Mouse (Mus musculus) urinary bladder, postnatal 14 days (tissue): ENCODE results near the gene Tmem63a.
"Not testable (repeated sequence)": the region's sequence is repeated elsewhere in the genome, so short reads cannot be mapped to it uniquely, and the experiment has no call there.

Experiments used
- DNase-seq: peaks from one replicate; pipeline ENCODE4 v3.0.0; 2021; ENCODE audit warnings: low spot score

Gene Tmem63a

GRCm38 (mm10) chr1:180942166-180943031 is at the start of gene Tmem63a:
Tmem63a (plus strand) TSS chr1:180942344.
- peak; percentile 85 for DNase-seq

GRCm38 (mm10) chr1:180892808-180893207 is 49.3 kb upstream of the Tmem63a start, which contains the start of gene Lefty2:
Lefty2 (plus strand) TSS chr1:180893108.
- DNase-seq: no peak

GRCm38 (mm10) chr1:180894088-180894987 is 47.8 kb upstream of the Tmem63a start:
- not testable (repeated sequence) for DNase-seq

- no peak for DNase-seq
Observed at GRCm38 (mm10) chr1:180901107-180901506, 41.0 kb upstream of the Tmem63a start.

GRCm38 (mm10) chr1:180902915-180903314 is 39.2 kb upstream of the Tmem63a start:
- DNase-seq: no peak

- DNase-seq: no peak
Observed at GRCm38 (mm10) chr1:180903666-180904038, 38.5 kb upstream of the Tmem63a start.

- DNase-seq: peak; percentile 94
Observed at GRCm38 (mm10) chr1:180904039-180904814, 37.9 kb upstream of the Tmem63a start, which contains the start of gene Pycr2. Pycr2 (plus strand) TSS chr1:180904293.

GRCm38 (mm10) chr1:180904815-180905080 is 37.4 kb upstream of the Tmem63a start:
- no peak for DNase-seq

GRCm38 (mm10) chr1:180905307-180905706 is 36.8 kb upstream of the Tmem63a start:
- no peak for DNase-seq

GRCm38 (mm10) chr1:180905876-180906275 is 36.3 kb upstream of the Tmem63a start:
- DNase-seq: no peak

GRCm38 (mm10) chr1:180906461-180907147 is 35.5 kb upstream of the Tmem63a start:
- no peak for DNase-seq

GRCm38 (mm10) chr1:180911138-180911537 is 31.0 kb upstream of the Tmem63a start:
- DNase-seq: no peak

- DNase-seq: peak; percentile 42
Observed at GRCm38 (mm10) chr1:180911653-180912287, 30.4 kb upstream of the Tmem63a start.

GRCm38 (mm10) chr1:180912792-180913191 is 29.4 kb upstream of the Tmem63a start:
- DNase-seq: no peak

GRCm38 (mm10) chr1:180913797-180914196 is 28.3 kb upstream of the Tmem63a start:
- peak; percentile 36 for DNase-seq

GRCm38 (mm10) chr1:180916425-180916824 is 25.7 kb upstream of the Tmem63a start:
- DNase-seq: no peak

GRCm38 (mm10) chr1:180917053-180917452 is 25.1 kb upstream of the Tmem63a start:
- no peak for DNase-seq

- no peak for DNase-seq
Observed at GRCm38 (mm10) chr1:180919686-180920085, 22.5 kb upstream of the Tmem63a start.

GRCm38 (mm10) chr1:180922273-180923048 is 19.7 kb upstream of the Tmem63a start:
- DNase-seq: no peak

GRCm38 (mm10) chr1:180924737-180925136 is 17.4 kb upstream of the Tmem63a start:
- no peak for DNase-seq
